Mouse (Mus musculus): ENCODE data around the gene Ophn1.

The Ophn1 gene

GRCm38 (mm10) chrX:98890406-98891116 is at the start of gene Ophn1:
TSS of gene Ophn1 (minus strand) at chrX:98891025.
- DNase-seq (ENCODE audit: low read depth, low spot score) = peak; percentile 57

- DNase-seq (ENCODE audit: low read depth, low spot score) = peak; percentile 92
These were observed 46.9 kb upstream of the Ophn1 start for GRCm38 (mm10) chrX:98937555-98938294.

DNA sequence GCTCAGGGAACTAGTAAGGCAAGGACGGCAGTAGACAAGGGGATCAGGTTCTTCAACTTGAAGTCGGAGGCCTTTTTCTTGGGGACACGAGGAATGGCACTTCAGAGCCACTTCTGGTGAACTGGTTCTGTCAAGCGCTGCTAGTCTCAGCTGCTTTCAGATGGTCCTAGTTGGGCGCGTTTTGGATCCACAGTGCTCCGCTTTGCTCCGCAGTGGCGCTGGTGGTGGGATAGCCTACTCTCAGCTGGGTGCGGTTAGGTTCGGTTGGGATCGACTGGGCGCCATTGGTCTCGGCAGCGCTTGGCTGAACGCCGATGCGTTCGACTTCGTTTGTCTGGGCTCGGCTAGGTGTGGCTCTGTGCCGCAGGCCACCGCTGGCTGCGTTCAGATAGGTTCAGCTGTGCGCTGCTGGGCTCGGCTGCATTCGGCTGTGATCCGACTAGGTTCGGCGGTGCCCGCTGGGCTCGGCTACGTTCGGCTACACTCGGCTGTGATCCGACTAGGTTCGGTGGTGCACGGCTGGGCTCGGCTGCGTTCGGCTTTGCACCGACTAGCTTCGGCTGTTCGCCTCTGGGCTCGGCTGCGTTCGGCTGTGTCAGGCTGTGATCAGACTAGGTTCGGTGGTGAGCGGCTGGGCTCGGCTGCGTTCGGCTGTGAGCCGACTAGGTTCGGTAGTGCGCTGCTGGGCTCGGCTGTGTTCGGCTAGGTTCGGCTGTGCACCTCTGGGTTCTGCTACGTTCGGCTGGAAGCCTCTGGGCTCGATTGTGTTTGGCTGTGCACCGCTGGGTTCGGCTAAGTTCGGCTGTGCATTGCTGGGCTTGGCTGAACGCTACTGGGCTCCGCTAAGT is 46.1 kb upstream of the Ophn1 start:
- DNase-seq (ENCODE audit: low read depth, low spot score) = peak; percentile 90

GRCm38 (mm10) chrX:98936101-98936500 is 45.3 kb upstream of the Ophn1 start, which contains the start of gene Yipf6:
TSS of gene Yipf6 (plus strand) at chrX:98936316.
- DNase-seq (ENCODE audit: low read depth, low spot score) = no peak

GRCm38 (mm10) chrX:98919423-98919822 is 28.6 kb upstream of the Ophn1 start:
- peak; percentile 40 for DNase-seq (ENCODE audit: low read depth, low spot score)

DNA sequence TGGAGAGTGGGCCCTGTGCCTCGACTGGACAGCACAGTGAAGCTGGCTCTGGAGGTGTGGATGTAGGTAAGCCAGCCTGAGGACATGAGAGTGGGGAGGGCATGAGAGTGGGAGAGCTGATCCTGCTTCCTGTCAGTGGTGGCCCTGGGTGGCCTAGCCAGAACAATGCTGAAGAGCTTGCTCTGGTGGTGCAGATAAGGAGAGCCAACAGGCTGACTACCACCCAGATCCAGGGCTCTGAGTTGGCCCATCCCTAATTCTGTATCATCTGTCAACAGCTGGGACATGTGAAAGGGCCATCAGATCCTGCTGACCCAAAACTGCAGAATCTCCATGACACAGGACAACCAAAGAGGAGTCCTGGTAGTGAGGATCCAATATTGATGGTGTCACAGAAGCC is 18.1 kb upstream of the Ophn1 start:
- DNase-seq (ENCODE audit: low read depth, low spot score) = no peak

GRCm38 (mm10) chrX:98904226-98904625 is 13.4 kb upstream of the Ophn1 start:
- no peak for DNase-seq (ENCODE audit: low read depth, low spot score)

GRCm38 (mm10) chrX:98898307-98898706 is 7.5 kb upstream of the Ophn1 start:
- DNase-seq (ENCODE audit: low read depth, low spot score) = no peak

GRCm38 (mm10) chrX:98890072-98890405 is 786 bp downstream of the Ophn1 start:
- peak; percentile 9 for DNase-seq (ENCODE audit: low read depth, low spot score)

- no peak for DNase-seq (ENCODE audit: low read depth, low spot score)
These were observed 8.8 kb downstream of the Ophn1 start for GRCm38 (mm10) chrX:98881983-98882382.

DNA sequence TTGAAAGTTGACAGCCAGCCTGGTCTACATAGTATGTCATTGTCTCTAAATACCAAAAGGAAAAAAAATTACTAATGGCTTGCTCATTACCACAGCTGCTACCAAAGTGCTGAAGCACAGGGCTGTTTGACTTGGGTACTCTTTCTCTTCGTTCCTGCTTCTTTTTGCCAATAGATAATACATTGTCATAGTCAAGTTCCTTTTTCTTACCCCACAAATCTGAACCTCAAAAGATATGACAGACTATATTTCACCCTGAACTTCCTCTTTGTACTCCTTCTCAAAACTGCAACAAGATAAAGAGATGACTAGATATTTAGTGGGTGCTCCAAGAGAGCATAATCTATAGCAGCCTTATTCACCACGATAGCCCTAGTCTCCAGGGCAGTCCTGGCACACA is 9.7 kb downstream of the Ophn1 start:
- DNase-seq (ENCODE audit: low read depth, low spot score) = no peak

DNA sequence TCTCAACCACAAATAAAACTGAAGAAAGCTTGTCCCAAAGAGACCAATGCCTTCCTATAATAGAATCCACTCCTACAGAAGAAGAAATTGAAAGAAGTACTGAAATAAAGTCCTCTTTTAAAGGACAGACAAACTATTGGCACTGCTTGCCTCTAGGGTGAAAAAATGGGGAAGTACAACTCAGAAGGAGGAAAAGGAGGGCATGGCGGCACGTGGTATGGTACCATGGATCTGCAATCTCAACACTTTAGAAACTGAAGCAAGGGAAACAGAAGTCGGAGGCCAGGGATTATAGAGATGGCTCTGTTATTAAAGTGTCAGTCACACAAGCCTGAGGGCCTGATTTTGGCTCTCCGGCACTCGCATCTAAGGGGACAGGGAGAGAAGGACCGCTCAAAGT is 10.5 kb downstream of the Ophn1 start:
- DNase-seq (ENCODE audit: low read depth, low spot score) = no peak

GRCm38 (mm10) chrX:98875144-98875543 is 15.7 kb downstream of the Ophn1 start:
- no peak for DNase-seq (ENCODE audit: low read depth, low spot score)

DNA sequence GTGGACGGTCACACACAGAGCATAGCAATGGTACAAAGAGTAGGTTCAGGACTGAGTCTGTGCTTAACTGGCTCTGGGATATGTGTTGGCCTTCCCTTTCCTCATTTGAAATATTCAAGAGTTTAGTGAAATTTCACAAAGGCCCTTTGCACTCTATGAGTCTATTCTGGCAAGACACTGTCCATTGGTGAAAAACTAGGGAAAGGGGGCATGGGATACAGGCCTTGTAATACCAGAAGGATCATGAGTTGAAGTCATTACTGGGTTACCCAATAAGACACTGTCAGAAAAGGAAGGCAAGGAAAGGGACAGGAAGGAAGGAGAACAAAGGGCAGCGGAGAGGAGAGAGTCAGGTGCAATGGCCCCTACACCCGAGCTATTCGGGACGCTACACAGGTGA is 16.7 kb downstream of the Ophn1 start:
- no peak for DNase-seq (ENCODE audit: low read depth, low spot score)

- DNase-seq (ENCODE audit: low read depth, low spot score) = no peak
These were observed 18.8 kb downstream of the Ophn1 start for GRCm38 (mm10) chrX:98872064-98872463.

- no peak for DNase-seq (ENCODE audit: low read depth, low spot score)
These were observed 20.3 kb downstream of the Ophn1 start for GRCm38 (mm10) chrX:98870541-98870940.

GRCm38 (mm10) chrX:98869735-98870134 is 21.1 kb downstream of the Ophn1 start:
- no peak for DNase-seq (ENCODE audit: low read depth, low spot score)

GRCm38 (mm10) chrX:98869165-98869564 is 21.7 kb downstream of the Ophn1 start:
- no peak for DNase-seq (ENCODE audit: low read depth, low spot score)

DNA sequence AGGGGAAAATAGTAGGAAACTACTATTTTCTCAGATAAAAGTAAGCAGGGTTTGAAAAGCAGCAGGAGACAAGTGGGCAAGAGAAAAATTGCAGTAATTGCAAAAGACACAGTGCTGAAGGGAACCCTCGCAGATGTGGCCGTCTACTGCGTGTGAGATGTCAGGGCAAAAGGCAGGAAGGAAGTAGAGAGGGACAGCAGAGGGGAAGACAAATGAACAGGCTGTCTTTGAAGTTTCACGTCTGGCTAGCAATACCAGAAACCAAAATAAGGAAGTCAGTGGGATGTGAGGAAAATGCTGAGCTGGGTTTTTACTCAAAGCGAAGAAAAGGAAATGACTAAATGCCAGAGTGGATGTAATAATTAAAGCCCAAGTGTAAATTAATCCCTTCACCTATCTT is 30.7 kb downstream of the Ophn1 start:
- DNase-seq (ENCODE audit: low read depth, low spot score) = no peak

DNA sequence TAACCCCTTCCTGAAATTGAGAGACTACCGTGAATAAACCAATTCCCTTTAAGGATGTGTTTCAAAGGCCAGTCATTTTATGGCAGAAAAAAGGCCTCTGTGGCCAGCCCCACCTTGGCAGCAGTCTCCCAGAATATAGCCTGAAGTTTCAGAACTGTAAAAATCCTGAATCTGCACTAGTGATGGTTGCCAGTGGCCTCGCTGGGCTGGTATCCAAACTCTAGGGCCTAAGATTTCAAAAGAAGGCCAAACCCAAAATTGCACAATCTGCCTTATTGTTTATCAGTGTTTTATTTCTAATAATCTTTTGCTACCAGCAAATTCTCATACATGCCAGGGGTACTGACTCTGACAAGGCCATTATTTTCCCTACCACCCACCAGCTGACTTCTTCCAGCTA is 34.8 kb downstream of the Ophn1 start:
- no peak for DNase-seq (ENCODE audit: low read depth, low spot score)

DNA sequence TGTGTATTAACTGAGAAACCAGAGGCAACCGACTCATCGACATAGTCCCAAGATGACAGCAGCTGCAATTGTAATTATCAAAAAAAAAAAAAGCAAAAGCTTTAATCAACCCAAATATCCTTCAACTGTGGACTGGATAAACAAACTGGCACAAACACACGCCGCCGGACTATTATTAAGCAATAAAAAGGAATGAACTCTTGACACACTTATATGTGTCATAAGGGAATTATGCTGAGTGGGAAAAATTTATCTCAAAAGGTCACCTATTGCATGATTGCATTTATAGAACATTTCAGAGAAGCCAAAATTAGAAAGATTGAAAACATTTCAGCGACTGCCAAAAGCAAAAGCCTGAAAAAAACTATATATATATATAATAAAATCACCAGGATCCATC is 40.0 kb downstream of the Ophn1 start:
- DNase-seq (ENCODE audit: low read depth, low spot score) = no peak

DNA sequence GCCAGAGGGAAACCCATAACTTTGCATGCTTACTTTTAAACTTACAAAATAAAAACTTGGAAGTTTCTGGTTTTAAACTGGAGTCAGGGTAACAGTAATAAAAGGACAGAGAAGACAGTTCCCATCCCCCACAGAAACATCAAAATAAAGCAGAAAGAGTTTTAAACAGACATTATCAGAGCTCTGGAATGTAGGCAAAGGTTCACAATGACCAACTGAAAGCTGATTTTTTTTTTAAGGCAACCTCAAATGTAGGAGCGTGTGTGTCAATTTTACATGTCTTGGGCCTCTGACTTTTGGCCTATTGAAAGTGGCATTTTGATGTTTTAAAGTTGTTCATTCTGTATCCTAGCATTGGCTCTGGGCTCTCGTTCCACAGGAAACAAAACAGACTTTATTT is 49.2 kb downstream of the Ophn1 start:
- no peak for DNase-seq (ENCODE audit: low read depth, low spot score)
